Mouse (Mus musculus) hindbrain, postnatal 0 days (tissue): ENCODE measurements at regions not wholly inside any gene's neighbourhood (a gene's known extent, or its start where the extent isn't known, plus 50 kb on each side); places are given as distances from the start of the nearest gene placed in this dataset.

Experiments used
- ATAC-seq: fragments of 200-750 bp; cut with Nextera tagmentation; 2 replicates; pipeline ENCODE4 v1.8.0; 2017; ENCODE audit warnings: mild to moderate bottlenecking, moderate TSS enrichment, moderate library complexity
- DNase-seq: peaks from one replicate; pipeline ENCODE4 v3.0.0-alpha.2; 2015; ENCODE audit warnings: low spot score
- H3K27ac ChIP-seq: fragments of 300-500 bp; sonication (generic); 2 replicates; pipeline ENCODE4 v1.5.1; 2014; ENCODE audit warnings: mild to moderate bottlenecking
- H3K27me3 ChIP-seq: fragments of 300-500 bp; sonication (generic); 2 replicates; pipeline ENCODE4 v1.6.1; 2014; ENCODE audit warnings: low read length, mixed read lengths; ENCODE audit not compliant: insufficient read depth
- H3K36me3 ChIP-seq: fragments of 300-500 bp; sonication (generic); 2 replicates; pipeline ENCODE4 v1.6.1; 2014; ENCODE audit warnings: low read length, mixed read lengths; ENCODE audit not compliant: insufficient read depth
- H3K4me1 ChIP-seq: fragments of 300-500 bp; sonication (generic); 2 replicates; pipeline ENCODE4 v1.6.1; 2014; ENCODE audit warnings: antibody characterized with exemption, low read length, mixed read lengths; ENCODE audit not compliant: insufficient read depth
- H3K4me2 ChIP-seq: fragments of 300-500 bp; sonication (generic); 2 replicates; pipeline ENCODE4 v1.6.1; 2014; ENCODE audit warnings: low read depth, mild to moderate bottlenecking, low read length, moderate library complexity, mixed read lengths
- H3K4me3 ChIP-seq: fragments of 300-500 bp; sonication (generic); 2 replicates; pipeline ENCODE4 v1.5.1; 2014; ENCODE audit warnings: low read length
- H3K9ac ChIP-seq: fragments of 300-500 bp; sonication (generic); replicated peaks from 2 replicates; pipeline ENCODE4 v1.6.1; 2014; ENCODE audit warnings: mild to moderate bottlenecking, low read length, moderate library complexity, mixed read lengths
- H3K9me3 ChIP-seq: fragments of 300-500 bp; sonication (generic); 2 replicates; pipeline ENCODE4 v1.6.1; 2016; ENCODE audit warnings: low read length, mixed read lengths
- CTCF ChIP-seq: IDR thresholded peaks from 2 replicates; pipeline ENCODE4 v1.5.1; 2016; ENCODE audit warnings: antibody characterized with exemption, control low read depth, low read depth
- WGBS: fragments of 180-500 bp; shearing (Covaris S2); extraction: QIAGEN DNeasy Blood & Tissue Kit; methylation state at CpG from one replicate; pipeline ENCODE4 v1.1.7; 2014; 5-methylcytosine and 5-hydroxymethylcytosine counted together

GRCm38 (mm10) chr5:42767688-42768087, 465.3 kb upstream of the Cpeb2 start:
- DNase-seq (no peak), ATAC-seq (no peak)
- H3K9me3 ChIP-seq: no peaks in the 10 kb centered on the region
- no peaks in the 10 kb centered on the region for H3K36me3 ChIP-seq
- H3K4me1 ChIP-seq: no peaks in the 10 kb centered on the region
- TF ChIP-seq CTCF: no peak
- H3K4me2 ChIP-seq: no peak overlapping the region
- H3K27me3 ChIP-seq: no peaks in the 10 kb centered on the region
- H3K9ac ChIP-seq: no peak overlapping the region
- WGBS: 85% methylated on average over 3 of the region's 3 CpGs
- H3K4me3 ChIP-seq: no peak overlapping the region
- no peak overlapping the region for H3K27ac ChIP-seq

GRCm38 (mm10) chr5:42777120-42777910, 455.7 kb upstream of the Cpeb2 start:
- H3K9me3 ChIP-seq: no peaks in the 10 kb centered on the region
- H3K4me1 ChIP-seq: no peaks in the 10 kb centered on the region
- H3K27me3 ChIP-seq: no peaks in the 10 kb centered on the region
- H3K4me2 ChIP-seq: 0 out of 2 replicates have a peak overlapping the region, but pooled peaks have one; percentile 10
- ATAC-seq (no peak), DNase-seq (no peak)
- no peak overlapping the region for H3K9ac ChIP-seq
- H3K27ac ChIP-seq: no peak overlapping the region
- 30% methylated on average over 8 of the region's 8 CpGs for WGBS
- no peak overlapping the region for H3K4me3 ChIP-seq
- no peaks in the 10 kb centered on the region for H3K36me3 ChIP-seq
- no peak for TF ChIP-seq CTCF

GRCm38 (mm10) chr5:42805958-42806357, 427.0 kb upstream of the Cpeb2 start:
- H3K4me1 ChIP-seq: no peaks in the 10 kb centered on the region
- ATAC-seq: no peak
- no peaks in the 10 kb centered on the region for H3K9me3 ChIP-seq
- H3K36me3 ChIP-seq: no peaks in the 10 kb centered on the region
- WGBS: 94% methylated on average over 7 of the region's 7 CpGs
- no peak for TF ChIP-seq CTCF
- no peak for DNase-seq
- H3K4me2 ChIP-seq: no peak overlapping the region
- H3K27ac ChIP-seq: no peak overlapping the region
- H3K4me3 ChIP-seq: no peak overlapping the region
- H3K9ac ChIP-seq: no peak overlapping the region
- no peaks in the 10 kb centered on the region for H3K27me3 ChIP-seq
